In the genomic region with DNA sequence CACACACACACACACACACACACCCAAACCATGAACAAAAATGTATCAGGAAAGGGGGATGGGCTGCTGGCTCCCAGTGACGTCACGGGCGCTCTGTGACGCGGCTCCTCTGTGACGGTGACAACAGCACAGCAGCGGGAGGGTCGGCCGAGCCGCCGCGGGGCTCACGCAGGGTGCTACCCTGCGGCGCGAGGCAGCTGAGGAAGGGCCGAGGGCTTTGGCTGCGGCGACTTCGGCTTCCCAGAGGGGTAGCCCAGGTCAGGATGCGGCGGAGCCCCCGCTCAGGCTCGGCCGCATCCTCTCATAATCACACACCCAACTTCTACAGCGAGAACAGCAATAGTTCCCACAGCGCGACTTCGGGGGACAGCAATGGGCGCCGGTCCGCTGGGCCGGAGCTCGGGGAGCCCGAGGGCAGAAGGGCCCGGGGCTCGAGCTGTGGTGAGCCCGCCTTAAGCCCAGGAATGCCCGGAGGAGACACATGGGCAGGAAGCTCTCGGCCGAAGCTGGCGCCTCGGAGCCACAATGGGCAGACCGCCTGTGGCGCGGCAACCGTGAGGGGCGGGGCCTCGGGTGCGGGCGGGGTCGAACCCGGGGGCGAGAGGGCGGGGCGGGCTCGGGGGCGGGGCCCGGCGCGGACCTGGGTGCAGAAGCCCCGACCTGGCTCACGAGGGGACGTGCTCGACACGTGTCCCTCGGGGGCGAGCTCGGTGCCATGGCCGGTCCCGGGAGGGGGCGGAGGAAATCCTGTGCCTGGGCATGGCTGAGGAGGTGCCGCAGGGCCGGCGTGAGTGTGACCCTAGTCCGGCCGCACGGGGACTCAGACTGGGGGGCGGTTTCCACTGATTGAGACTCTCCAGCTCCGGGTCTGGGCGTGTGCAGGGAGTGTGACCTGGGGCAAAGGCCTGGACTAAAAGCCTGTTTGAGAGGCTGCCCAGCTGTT, we compare ENCODE assay signal across 8 mouse cellular contexts. TPM values are rescaled to one million over a fixed set of nuclear protein-coding genes. Genes with fewer than 3 reads are reported as not detected.
A peak's percentile ranks its signal among the peaks of the same experiment; 100 is the strongest.
DNase-seq lines count a peak whose midpoint lies in the region; ATAC-seq and TF ChIP-seq lines count a peak whose summit lies in the region.

Spag4 (plus strand) TSS at position 77 of the 943 bp plus-strand sequence.

- ATAC-seq in intestine, embryonic 14.5 days (replicated peaks; ENCODE audit: low FRiP score, low TSS enrichment, low read depth): peak; percentile 82
- ATAC-seq in limb, embryonic 14.5 days (ENCODE audit: low FRiP score, low read depth): peak; percentile 80
- ATAC-seq in midbrain, embryonic 15.5 days (replicated peaks): peak; percentile 85

- H3K36me3 ChIP-seq in intestine, embryonic 14.5 days (ENCODE audit: control insufficient read depth, insufficient read depth, low read length): peaks cover 21% of the 10 kb centered on the region
- peaks cover 13% of the 10 kb centered on the region for H3K36me3 ChIP-seq in limb, embryonic 14.5 days (ENCODE audit: control insufficient read depth, insufficient read depth, low read length)
- H3K36me3 ChIP-seq in midbrain, embryonic 15.5 days (replicated peaks): peaks cover 7% of the 10 kb centered on the region; the same call in 1 of the 2 replicates
- H3K36me3 ChIP-seq in spleen, adult 2 months (ENCODE audit: control insufficient read depth, insufficient read depth, low read length): no peaks in the 10 kb centered on the region

- H3K4me1 ChIP-seq in intestine, embryonic 14.5 days (replicated peaks; ENCODE audit: control insufficient read depth, insufficient read depth, low read length): 0 out of 2 replicates have a peak, but pooled peaks cover 3% of the 10 kb centered on the region
- H3K4me1 ChIP-seq in limb, embryonic 14.5 days (ENCODE audit: control insufficient read depth, insufficient read depth, low read length): peaks cover 6% of the 10 kb centered on the region
- H3K4me1 ChIP-seq in midbrain, embryonic 15.5 days: peaks cover 11% of the 10 kb centered on the region; the same call in 1 of the 2 replicates
- H3K4me1 ChIP-seq in spleen, adult 2 months (ENCODE audit: control insufficient read depth, insufficient read depth, insufficient read length): 0 out of 2 replicates have a peak, but pooled peaks cover 3% of the 10 kb centered on the region

- H3K4me3 ChIP-seq in intestine, embryonic 14.5 days (ENCODE audit: low read depth, low read length): peak within 1 kb of the TSS; percentile 74
- H3K4me3 ChIP-seq in limb, embryonic 14.5 days (replicated peaks; ENCODE audit: low read length): peak within 1 kb of the TSS; percentile 64
- peak within 1 kb of the TSS; percentile 82 for H3K4me3 ChIP-seq in midbrain, embryonic 15.5 days
- peak within 1 kb of the TSS; percentile 80 for H3K4me3 ChIP-seq in spleen, adult 2 months (ENCODE audit: extremely low read depth, insufficient read depth, insufficient read length)

- H3K27ac ChIP-seq in intestine, embryonic 14.5 days (ENCODE audit: low read depth): peak within 1 kb of the TSS; percentile 89
- H3K27ac ChIP-seq in limb, embryonic 14.5 days (replicated peaks; ENCODE audit: low read depth, low read length): peak within 1 kb of the TSS; percentile 73; the same call in 1 of the 2 replicates
- peak within 1 kb of the TSS; percentile 85 for H3K27ac ChIP-seq in midbrain, embryonic 15.5 days
- peak within 1 kb of the TSS; percentile 20; the same call in 1 of the 2 replicates for H3K27ac ChIP-seq in spleen, adult 2 months (ENCODE audit: insufficient read depth, low read length)

- no peaks in the 10 kb centered on the region for H3K27me3 ChIP-seq in intestine, embryonic 14.5 days (replicated peaks; ENCODE audit: control insufficient read depth, insufficient read depth, low read length)
- H3K27me3 ChIP-seq in limb, embryonic 14.5 days (ENCODE audit: control insufficient read depth, insufficient read depth, low read length): no peaks in the 10 kb centered on the region
- H3K27me3 ChIP-seq in midbrain, embryonic 15.5 days (replicated peaks): no peaks in the 10 kb centered on the region
- no peaks in the 10 kb centered on the region for H3K27me3 ChIP-seq in spleen, adult 2 months (ENCODE audit: control insufficient read depth, insufficient read depth, low read length)

- H3K4me2 ChIP-seq in intestine, embryonic 14.5 days (ENCODE audit: low read length): peak within 1 kb of the TSS; percentile 81
- peak within 1 kb of the TSS; percentile 95 for H3K4me2 ChIP-seq in limb, embryonic 14.5 days (replicated peaks; ENCODE audit: low read depth, low read length, severe bottlenecking)
- H3K4me2 ChIP-seq in midbrain, embryonic 15.5 days: peak within 1 kb of the TSS; percentile 84

- 1% methylated on average over 79 of the region's 81 CpGs for WGBS in intestine, embryonic 14.5 days
- WGBS in limb, embryonic 14.5 days: under 1% methylated on average over 60 of the region's 81 CpGs
- under 1% methylated on average over 81 of the region's 81 CpGs for WGBS in midbrain, embryonic 15.5 days
- 1% methylated on average over 79 of the region's 81 CpGs for WGBS in spleen, adult 2 months

- H3K9ac ChIP-seq in intestine, embryonic 14.5 days (ENCODE audit: low read length): peak within 1 kb of the TSS; percentile 82
- H3K9ac ChIP-seq in limb, embryonic 14.5 days (ENCODE audit: low read depth, low read length, severe bottlenecking): peak within 1 kb of the TSS; percentile 81
- H3K9ac ChIP-seq in midbrain, embryonic 15.5 days: peak within 1 kb of the TSS; percentile 72

- DNase-seq in 3134 (ENCODE audit: extremely low read depth, insufficient read length, low spot score): peak; percentile 89
- peak; percentile 78 to 79 for DNase-seq in adrenal gland, adult 18-20 months (ENCODE audit: low spot score in 2 of 2)
- DNase-seq in embryo, embryonic 10 days (ENCODE audit: low spot score): peak; percentile 84
- DNase-seq in gastrocnemius, postnatal 25 days: peak; percentile 68
- peak; percentile 91 for DNase-seq in intestine, embryonic 14.5 days (ENCODE audit: low spot score)
- DNase-seq in limb, embryonic 14.5 days (ENCODE audit: low spot score): peak; percentile 63
- DNase-seq in spleen, adult 2 months (ENCODE audit: low read depth in 1 of 2, low spot score in 2 of 2): peak; percentile 47 to 66

- no peaks in the 10 kb centered on the region for H3K9me3 ChIP-seq in intestine, embryonic 14.5 days (ENCODE audit: control insufficient read depth, low read length)
- no peaks in the 10 kb centered on the region for H3K9me3 ChIP-seq in limb, embryonic 14.5 days (ENCODE audit: control insufficient read depth, low read length)
- no peaks in the 10 kb centered on the region for H3K9me3 ChIP-seq in midbrain, embryonic 15.5 days

- TF ChIP-seq POLR2A in limb, embryonic 14.5 days (IDR thresholded peaks at IDR 0.05; ENCODE audit: borderline replicate concordance, extremely low read depth, insufficient read depth, insufficient read length): no peak
- no peak for TF ChIP-seq POLR2A in spleen, adult 2 months (IDR thresholded peaks at IDR 0.05; ENCODE audit: low read depth, low read length)

- TF ChIP-seq CTCF in spleen, adult 2 months (IDR thresholded peaks at IDR 0.05; ENCODE audit: extremely low read depth, insufficient read depth, insufficient read length, insufficient replicate concordance): no peak

RNA-seq across cellular contexts. Expression of gene Spag4, which starts in this region (rescaled TPM):
- total RNA-seq in adrenal gland, adult 18-20 months (2021): 1 to 10 TPM; 4.2 to 9.3 TPM
- under 1 TPM; 0.13 to 0.31 TPM for total RNA-seq in gastrocnemius, postnatal 25 days (2021)
- polyA plus RNA-seq in intestine, embryonic 14.5 days (2014; fragmentation: Nextera tagmentation; extraction: Ambion mirVana): 3.0 and 4.0 TPM in 2 replicates
- polyA plus RNA-seq in limb, embryonic 14.5 days (2012; rRNA removed): 5.7 and 7.9 TPM in 2 replicates
- 2.1 and 3.0 TPM in 2 replicates for polyA plus RNA-seq in limb, embryonic 14.5 days (2014; fragmentation: Nextera tagmentation; extraction: Ambion mirVana)
- 7.6 and 8.0 TPM in 2 replicates for polyA plus RNA-seq in midbrain, embryonic 15.5 days (2015; fragmentation: Nextera tagmentation; extraction: Ambion mirVana)
- 0.74 and 0.90 TPM in 2 replicates for polyA plus RNA-seq in spleen, adult 2 months (2012; rRNA removed)

Comparison
In these comparisons a context has a peak if more than half of its experiments do, and no peak if none do; other contexts are left out.
1. Peak in every context shown above with its lines: DNase-seq, ATAC-seq, H3K4me3 ChIP-seq and H3K27ac ChIP-seq.
2. Peak in DNase-seq in gastrocnemius, postnatal 25 days; RNA of the gene not detected or under 1 TPM.
3. Peak in DNase-seq, H3K4me3 ChIP-seq and H3K27ac ChIP-seq in spleen, adult 2 months; RNA of the gene not detected or under 1 TPM.
4. H3K27ac ChIP-seq: peak in every context shown above with its lines; median percentile 89 in intestine, embryonic 14.5 days; 85 in midbrain, embryonic 15.5 days; 73 in limb, embryonic 14.5 days; 20 in spleen, adult 2 months.